Mouse (Mus musculus) gastrocnemius, adult 8-10 months (tissue): ENCODE results near the gene Kcnk15. TPM values are rescaled to one million over a fixed set of nuclear protein-coding genes. Genes with fewer than 3 reads are reported as not detected.

ENCODE experiments used
- total RNA-seq, 4 experiments: library from RNA; stranded (reverse); gene quantifications; 2 replicates each; pipeline ENCODE4 v1.2.4; 2022

The Kcnk15 gene
- total RNA-seq, 4 experiments from 2014 or later: not detected

Other genes starting within 250 kb of the Kcnk15 start
- 100 to 1,000 TPM in 3 of 4 experiments, 10 to 100 TPM in 1; 88.8 to 135 (median 117) TPM for gene Serinc3, start 208.5 kb upstream of the Kcnk15 start, total RNA-seq
- 100 to 1,000 TPM; 102 to 111 (median 107) TPM for gene Pkig, start 195.3 kb upstream of the Kcnk15 start, total RNA-seq
- gene Ada, start 103.4 kb upstream of the Kcnk15 start, total RNA-seq: 1 to 10 TPM in 1 of 4 experiments, under 1 TPM in 2, not detected in 1; 0.34 to 1.2 (median 0.62) TPM
- 1 to 10 TPM in 2 of 4 experiments, under 1 TPM in 1, not detected in 1; 0.75 to 1.4 (median 1.3) TPM for gene Ccn5, start 32.8 kb upstream of the Kcnk15 start, total RNA-seq
- 1 to 10 TPM; 1.5 to 2.5 (median 1.6) TPM for gene Rims4, start 65.0 kb downstream of the Kcnk15 start, total RNA-seq
- gene Ywhab, start 141.3 kb downstream of the Kcnk15 start, total RNA-seq: 10 to 100 TPM; 39.0 to 41.5 (median 39.9) TPM
- under 1 TPM in 1 of 4 experiments, not detected in 3; 0.31 TPM for gene Pabpc1l, start 171.8 kb downstream of the Kcnk15 start, total RNA-seq
- 1 to 10 TPM; 6.2 to 8.5 (median 7.2) TPM for gene Stk4, start 216.7 kb downstream of the Kcnk15 start, total RNA-seq
- gene Tomm34, start 217.5 kb downstream of the Kcnk15 start, total RNA-seq: 10 to 100 TPM; 12.7 to 15.9 (median 13.6) TPM